Mouse (Mus musculus): ENCODE measurements at regions not wholly inside any gene's neighbourhood (a gene's known extent, or its start where the extent isn't known, plus 50 kb on each side); places are given as distances from the start of the nearest gene placed in this dataset.

GRCm38 (mm10) chr7:72737792-72738191 lies 431.4 kb upstream of the Mctp2 start:
- in situ Hi-C loops (cut with MboI, MseI) = no loop called here

- in situ Hi-C loops (cut with MboI, MseI) = no loop called here
Observed at GRCm38 (mm10) chr7:72738324-72738944, 432.0 kb upstream of the Mctp2 start.

- in situ Hi-C loops (cut with MboI, MseI) = no loop called here
Observed at GRCm38 (mm10) chr7:72742376-72742775, 436.0 kb upstream of the Mctp2 start.

- in situ Hi-C loops (cut with MboI, MseI) = no loop called here
Observed at GRCm38 (mm10) chr7:72751501-72751917, 445.1 kb upstream of the Mctp2 start.

GRCm38 (mm10) chr7:72753053-72753559 lies 446.7 kb upstream of the Mctp2 start:
- in situ Hi-C loops (cut with MboI, MseI) = no loop called here

- in situ Hi-C loops (cut with MboI, MseI) = no loop called here
Observed at GRCm38 (mm10) chr7:72762711-72763110, 456.3 kb upstream of the Mctp2 start.

- in situ Hi-C loops (cut with MboI, MseI) = no loop called here
Observed at GRCm38 (mm10) chr7:72768705-72769104, 462.3 kb upstream of the Mctp2 start.

GRCm38 (mm10) chr7:72774031-72774770 lies 467.8 kb upstream of the Mctp2 start:
- in situ Hi-C loops (cut with MboI, MseI) = no loop called here

GRCm38 (mm10) chr7:72774771-72775119 lies 468.3 kb upstream of the Mctp2 start:
- in situ Hi-C loops (cut with MboI, MseI) = no loop called here

GRCm38 (mm10) chr7:72787306-72787705 lies 480.9 kb upstream of the Mctp2 start:
- in situ Hi-C loops (cut with MboI, MseI) = no loop called here

GRCm38 (mm10) chr7:72788261-72788660 lies 481.9 kb upstream of the Mctp2 start:
- in situ Hi-C loops (cut with MboI, MseI) = no loop called here

- in situ Hi-C loops (cut with MboI, MseI) = no loop called here
Observed at GRCm38 (mm10) chr7:72822142-72822541, 515.7 kb upstream of the Mctp2 start.

- in situ Hi-C loops (cut with MboI, MseI) = no loop called here
Observed at GRCm38 (mm10) chr7:72826597-72826996, 520.2 kb upstream of the Mctp2 start.

- in situ Hi-C loops (cut with MboI, MseI) = no loop called here
Observed at GRCm38 (mm10) chr7:72835423-72835822, 529.0 kb upstream of the Mctp2 start.

- in situ Hi-C loops (cut with MboI, MseI) = no loop called here
Observed at GRCm38 (mm10) chr7:72836026-72836425, 529.6 kb upstream of the Mctp2 start.

GRCm38 (mm10) chr7:72836457-72836985 lies 530.1 kb upstream of the Mctp2 start:
- in situ Hi-C loops (cut with MboI, MseI) = no loop called here

GRCm38 (mm10) chr7:72837992-72838655 lies 531.7 kb upstream of the Mctp2 start:
- in situ Hi-C loops (cut with MboI, MseI) = no loop called here

GRCm38 (mm10) chr7:72851346-72851745 lies 524.0 kb upstream of the Rgma start:
- in situ Hi-C loops (cut with MboI, MseI) = no loop called here

- in situ Hi-C loops (cut with MboI, MseI) = no loop called here
Observed at GRCm38 (mm10) chr7:72854501-72855002, 520.8 kb upstream of the Rgma start.

GRCm38 (mm10) chr7:72866966-72867754 lies 508.1 kb upstream of the Rgma start:
- in situ Hi-C loops (cut with MboI, MseI) = loop anchor here (5.0 kb wide), 1 partner anchor 50 kb away; no protein-coding TSS in a partner anchor

- in situ Hi-C loops (cut with MboI, MseI) = loop anchor here (5.0 kb wide), 1 partner anchor 48 kb away; no protein-coding TSS in a partner anchor
Observed at GRCm38 (mm10) chr7:72869068-72869467, 506.2 kb upstream of the Rgma start.
